Mouse (Mus musculus): ENCODE measurements around the gene Hist1h2ah.
"Not testable (repeated sequence)": the region's sequence is repeated elsewhere in the genome, so short reads cannot be mapped to it uniquely, and the experiment has no call there.

Gene Hist1h2ah

DNA sequence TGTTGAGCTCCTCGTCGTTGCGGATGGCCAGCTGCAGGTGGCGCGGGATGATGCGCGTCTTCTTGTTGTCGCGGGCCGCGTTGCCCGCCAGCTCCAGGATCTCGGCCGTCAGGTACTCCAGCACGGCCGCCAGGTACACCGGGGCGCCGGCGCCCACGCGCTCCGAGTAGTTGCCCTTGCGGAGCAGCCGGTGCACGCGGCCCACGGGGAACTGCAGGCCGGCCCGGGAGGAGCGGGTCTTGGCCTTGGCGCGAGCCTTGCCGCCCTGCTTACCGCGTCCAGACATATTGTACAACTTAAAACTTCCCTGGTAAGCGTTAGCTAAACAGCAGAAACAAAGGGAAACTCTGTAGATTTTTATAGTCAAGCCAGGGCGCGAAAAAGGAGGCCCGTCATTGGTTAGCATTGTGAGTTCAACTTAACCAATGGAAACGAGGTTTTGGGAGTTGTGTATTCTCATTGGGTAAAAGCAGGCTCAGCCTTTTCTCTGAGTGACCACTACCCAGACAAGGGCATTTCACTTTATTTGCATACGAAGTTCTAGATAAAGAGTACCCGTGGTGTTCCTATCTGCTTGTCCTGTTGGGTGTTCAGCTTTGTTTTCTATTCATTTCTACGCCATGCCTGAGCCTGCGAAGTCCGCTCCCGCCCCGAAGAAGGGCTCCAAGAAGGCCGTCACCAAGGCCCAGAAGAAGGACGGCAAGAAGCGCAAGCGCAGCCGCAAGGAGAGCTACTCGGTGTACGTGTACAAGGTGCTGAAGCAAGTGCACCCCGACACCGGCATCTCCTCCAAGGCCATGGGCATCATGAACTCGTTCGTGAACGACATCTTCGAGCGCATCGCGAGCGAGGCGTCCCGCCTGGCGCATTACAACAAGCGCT lies at the start of gene Hist1h2ah, which contains the start of gene Hist1h2bk:
Hist1h2ah (minus strand) TSS at position 302 of the 882 bp plus-strand sequence.
Hist1h2bk (plus strand) TSS at position 604 of the 882 bp plus-strand sequence.
- DNase-seq (ENCODE audit: low spot score in 2 of 2): peak; percentile 81 to 91

GRCm38 (mm10) chr13:22084140-22084539 lies 48.8 kb upstream of the Hist1h2ah start, which contains the start of gene Vmn1r188:
Gene Vmn1r188, plus strand, starts transcription at chr13:22084440.
- not testable (repeated sequence) for DNase-seq (ENCODE audit: low spot score in 2 of 2)

GRCm38 (mm10) chr13:22063468-22063867 lies 28.1 kb upstream of the Hist1h2ah start:
- no peak for DNase-seq (ENCODE audit: low spot score in 2 of 2)

GRCm38 (mm10) chr13:22061422-22061821 lies 26.1 kb upstream of the Hist1h2ah start:
- no peak for DNase-seq (ENCODE audit: low spot score in 2 of 2)

- no peak for DNase-seq (ENCODE audit: low spot score in 2 of 2)
These were observed 18.4 kb upstream of the Hist1h2ah start for GRCm38 (mm10) chr13:22053754-22054153.

- DNase-seq (ENCODE audit: low spot score in 2 of 2): no peak
These were observed 16.1 kb upstream of the Hist1h2ah start for GRCm38 (mm10) chr13:22051523-22051859.

- peak; percentile 93 to 95 for DNase-seq (ENCODE audit: low spot score in 2 of 2)
These were observed 15.5 kb upstream of the Hist1h2ah start for GRCm38 (mm10) chr13:22050591-22051522.

DNA sequence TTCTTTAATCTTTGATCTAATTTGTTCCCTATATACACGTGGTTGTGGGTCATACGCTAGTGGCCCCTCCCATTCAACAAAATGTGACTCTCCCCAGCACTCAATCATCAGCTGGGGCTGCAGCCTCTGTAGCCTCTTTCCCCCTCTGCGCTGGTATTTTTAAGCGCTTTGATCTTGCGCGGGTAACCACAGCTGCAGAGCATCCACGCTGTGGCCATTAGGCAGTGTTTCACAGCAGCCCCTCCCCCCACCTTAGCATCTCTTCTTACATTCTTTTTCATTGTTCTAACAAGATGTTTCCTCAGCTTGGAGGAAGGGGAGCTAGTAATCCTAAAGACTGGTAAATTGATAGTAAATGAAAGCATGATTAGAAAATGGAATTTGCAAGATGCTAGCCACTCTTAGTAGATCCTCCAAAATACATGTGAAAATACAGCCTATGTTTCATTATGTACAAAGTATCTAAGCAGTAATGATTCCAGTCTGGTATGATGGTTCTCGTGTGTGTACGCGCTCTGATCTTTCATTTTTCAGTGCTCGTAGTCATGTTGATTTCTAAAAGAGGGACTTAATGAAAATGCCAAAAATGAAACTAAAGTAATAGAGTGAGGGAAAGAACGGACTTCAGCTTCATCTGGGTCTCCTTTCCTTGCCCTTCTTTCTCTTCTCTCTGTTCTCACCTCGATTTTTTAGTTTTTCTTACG lies 14.5 kb upstream of the Hist1h2ah start:
- DNase-seq (ENCODE audit: low spot score in 2 of 2): no peak

GRCm38 (mm10) chr13:22049041-22049440 lies 13.7 kb upstream of the Hist1h2ah start:
- DNase-seq (ENCODE audit: low spot score in 2 of 2): no peak

- DNase-seq (ENCODE audit: low spot score in 2 of 2): no peak
These were observed 9.9 kb upstream of the Hist1h2ah start for GRCm38 (mm10) chr13:22045311-22045710.

DNA sequence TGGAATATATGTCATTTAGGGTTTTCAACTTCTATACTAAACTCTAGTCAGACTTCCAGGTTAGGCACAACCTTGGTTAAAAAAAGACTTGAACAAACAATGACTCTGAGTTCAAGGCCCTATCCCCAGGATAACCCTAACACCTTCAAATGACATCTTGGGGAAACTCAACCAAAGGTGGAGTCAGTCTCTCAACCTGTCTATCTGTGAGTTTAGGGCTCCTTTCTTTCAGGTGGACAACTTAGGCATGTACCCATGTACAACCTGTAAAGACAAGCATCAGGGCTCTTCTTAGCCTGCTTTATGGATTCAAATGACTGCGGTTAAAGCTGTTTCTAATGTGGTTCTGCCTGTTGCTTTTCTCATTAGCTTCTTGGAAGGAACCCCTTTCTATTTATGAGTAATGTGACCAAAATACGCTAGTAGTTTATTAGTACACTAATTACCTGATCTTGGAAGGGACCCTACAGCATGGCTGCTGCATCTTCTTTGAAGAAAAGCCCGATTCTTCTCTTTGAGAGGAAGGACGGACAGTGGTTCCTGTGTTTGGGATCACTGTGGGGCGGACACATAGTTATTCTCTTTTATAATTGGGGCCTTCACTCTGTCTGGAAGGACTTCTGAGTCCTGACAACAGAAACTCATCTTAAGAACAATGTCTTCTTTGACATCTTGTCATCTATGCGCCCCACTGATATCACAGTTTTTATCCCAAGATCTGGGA lies 9.2 kb upstream of the Hist1h2ah start:
- no peak for DNase-seq (ENCODE audit: low spot score in 2 of 2)

DNA sequence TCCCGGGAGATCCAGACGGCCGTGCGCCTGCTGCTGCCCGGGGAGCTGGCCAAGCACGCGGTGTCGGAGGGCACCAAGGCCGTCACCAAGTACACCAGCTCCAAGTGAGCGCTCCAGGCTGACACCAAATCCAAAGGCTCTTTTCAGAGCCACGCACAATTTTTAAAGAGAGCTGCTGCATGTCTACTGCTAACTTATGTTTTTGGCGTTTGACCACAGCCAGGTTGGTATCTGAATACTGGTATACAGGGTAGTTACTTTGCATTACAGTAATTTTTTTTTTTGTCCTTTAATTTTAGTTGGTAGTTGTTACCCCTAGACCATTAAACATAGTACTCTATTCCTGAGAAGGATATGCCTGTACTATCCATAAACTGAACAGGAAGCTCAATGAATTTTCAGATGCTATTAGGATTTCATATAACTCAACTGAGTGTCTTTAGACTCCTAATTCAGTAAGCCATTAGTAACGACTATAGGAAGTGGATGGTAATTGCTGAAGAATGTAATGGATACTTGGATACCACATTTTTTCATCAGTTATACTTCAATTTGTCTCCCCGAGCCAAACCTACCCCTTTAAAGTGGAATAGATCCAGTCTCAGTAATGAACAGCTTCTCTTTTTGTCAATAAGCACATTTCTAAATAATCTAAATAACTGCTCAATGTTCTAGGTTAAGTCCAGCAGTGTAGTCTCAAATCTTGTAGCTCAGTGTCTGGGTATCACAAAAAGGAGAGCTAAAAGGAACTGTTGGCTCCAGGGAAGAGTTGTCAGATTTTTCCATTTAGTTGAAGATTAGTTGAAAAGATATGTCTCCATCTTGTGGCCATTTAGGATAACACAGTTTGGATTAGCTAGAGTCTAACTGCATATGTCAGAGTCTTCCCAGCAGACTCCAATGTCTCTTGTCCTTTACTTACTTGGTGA lies 8.4 kb upstream of the Hist1h2ah start:
- DNase-seq (ENCODE audit: low spot score in 2 of 2): no peak

DNA sequence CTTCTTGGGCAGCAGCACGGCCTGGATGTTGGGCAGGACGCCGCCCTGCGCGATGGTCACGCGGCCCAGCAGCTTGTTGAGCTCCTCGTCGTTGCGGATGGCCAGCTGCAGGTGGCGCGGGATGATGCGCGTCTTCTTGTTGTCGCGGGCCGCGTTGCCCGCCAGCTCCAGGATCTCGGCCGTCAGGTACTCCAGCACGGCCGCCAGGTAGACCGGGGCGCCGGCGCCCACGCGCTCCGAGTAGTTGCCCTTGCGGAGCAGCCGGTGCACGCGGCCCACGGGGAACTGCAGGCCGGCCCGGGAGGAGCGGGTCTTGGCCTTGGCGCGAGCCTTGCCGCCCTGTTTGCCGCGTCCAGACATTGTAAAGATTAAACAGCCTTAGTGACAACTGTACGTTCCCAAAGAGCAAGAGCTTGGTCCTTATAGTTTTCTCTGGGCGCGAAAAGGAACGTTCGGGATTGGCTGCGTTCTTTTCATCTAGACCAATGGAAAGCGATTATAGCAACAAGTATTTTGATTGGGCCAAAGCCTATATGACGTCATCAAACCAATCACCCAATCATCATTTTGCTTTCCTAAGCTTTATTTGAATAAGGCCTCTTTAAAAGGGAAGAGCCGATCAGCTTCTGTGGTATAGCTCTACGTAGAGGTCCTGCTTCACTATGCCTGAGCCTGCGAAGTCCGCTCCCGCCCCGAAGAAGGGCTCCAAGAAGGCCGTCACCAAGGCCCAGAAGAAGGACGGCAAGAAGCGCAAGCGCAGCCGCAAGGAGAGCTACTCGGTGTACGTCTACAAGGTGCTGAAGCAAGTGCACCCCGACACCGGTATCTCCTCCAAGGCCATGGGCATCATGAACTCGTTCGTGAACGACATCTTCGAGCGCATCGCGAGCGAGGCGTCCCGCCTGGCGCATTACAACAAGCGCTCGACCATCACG lies 7.5 kb upstream of the Hist1h2ah start, which contains the start of the genes Hist1h2ag and Hist1h2bj:
Hist1h2ag (minus strand) TSS at position 377 of the 935 bp plus-strand sequence.
Hist1h2bj (plus strand) TSS at position 647 of the 935 bp plus-strand sequence.
- peak; percentile 88 to 97 for DNase-seq (ENCODE audit: low spot score in 2 of 2)

DNA sequence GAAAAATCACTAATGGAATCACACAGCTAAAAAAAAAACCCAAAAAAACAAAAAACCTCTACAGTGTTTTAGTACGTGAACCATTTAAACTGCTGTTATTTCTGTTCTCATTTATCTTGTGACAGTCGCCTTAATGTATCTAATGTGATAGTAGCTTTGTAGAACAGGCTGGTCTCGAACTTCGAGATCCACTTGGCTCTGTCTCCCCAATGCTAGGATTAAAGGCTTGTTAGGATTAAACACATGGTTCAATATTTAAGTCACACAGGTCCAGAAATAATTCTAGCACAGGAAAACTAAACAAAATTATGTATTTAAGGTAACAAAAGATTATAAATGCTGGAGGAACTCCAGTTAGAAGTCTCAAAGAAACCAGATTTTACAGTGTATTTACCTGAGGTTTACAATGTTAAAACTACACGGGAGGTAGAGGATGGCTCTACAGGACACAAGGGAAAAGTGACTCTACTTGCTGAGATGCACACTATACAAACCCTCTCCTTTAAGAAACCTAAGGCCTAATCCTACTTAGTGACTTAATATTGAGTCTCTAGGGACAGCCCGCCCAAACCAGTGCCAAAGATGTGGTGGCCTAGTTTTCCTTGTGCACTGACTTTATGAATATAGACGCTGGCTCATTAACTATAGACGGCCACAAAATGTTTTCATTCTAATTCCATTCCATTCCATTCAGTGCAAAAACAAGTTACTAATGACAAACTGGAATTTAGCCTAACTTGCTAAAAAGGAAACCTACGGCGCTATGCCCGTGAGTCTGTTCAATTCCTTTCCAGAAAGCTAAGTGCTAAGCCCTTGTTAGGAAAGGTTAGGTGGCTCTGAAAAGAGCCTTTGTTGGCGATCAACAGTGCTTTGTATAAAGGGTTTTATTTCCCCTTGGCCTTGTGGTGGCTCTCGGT lies 6.5 kb upstream of the Hist1h2ah start:
- no peak for DNase-seq (ENCODE audit: low spot score in 2 of 2)

DNA sequence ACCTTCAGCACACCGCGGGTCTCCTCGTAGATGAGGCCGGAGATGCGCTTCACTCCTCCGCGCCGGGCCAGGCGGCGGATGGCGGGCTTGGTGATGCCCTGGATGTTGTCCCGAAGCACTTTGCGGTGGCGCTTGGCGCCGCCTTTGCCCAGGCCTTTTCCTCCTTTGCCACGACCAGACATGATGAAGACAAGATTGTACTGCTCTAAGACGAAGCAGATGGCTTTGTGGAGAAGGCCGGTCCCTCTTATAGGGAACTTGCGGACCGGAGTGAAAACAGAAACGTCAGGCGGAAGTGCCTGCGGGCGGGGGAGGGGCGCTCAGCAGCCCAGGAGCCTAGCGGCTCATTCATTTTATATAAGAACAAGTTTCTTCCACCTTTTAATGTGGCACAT lies 5.8 kb upstream of the Hist1h2ah start, which contains the start of gene Hist1h4i:
Hist1h4i (minus strand) TSS at position 221 of the 395 bp plus-strand sequence.
- DNase-seq (ENCODE audit: low spot score in 2 of 2): peak; percentile 99

GRCm38 (mm10) chr13:22040464-22041141 lies 5.2 kb upstream of the Hist1h2ah start:
- DNase-seq (ENCODE audit: low spot score in 2 of 2): no peak

All from frontal cortex, postnatal 36 days (tissue).